Mouse (Mus musculus) embryonic facial prominence, embryonic 12.5 days (tissue): ENCODE measurements at regions not wholly inside any gene's neighbourhood (a gene's known extent, or its start where the extent isn't known, plus 50 kb on each side); places are given as distances from the start of the nearest gene placed in this dataset.

Experiments used
- ATAC-seq: fragments of 200-750 bp; cut with Nextera tagmentation; 2 replicates; pipeline ENCODE4 v1.8.0; 2017; ENCODE audit not compliant: insufficient number of reproducible peaks, insufficient read depth, low FRiP score, low TSS enrichment
- H3K27ac ChIP-seq: fragments of 300-500 bp; sonication (generic); 2 replicates; pipeline ENCODE4 v1.5.1; 2016; ENCODE audit warnings: mild to moderate bottlenecking
- H3K27me3 ChIP-seq: fragments of 300-500 bp; sonication (generic); 2 replicates; pipeline ENCODE4 v1.6.1; 2016; ENCODE audit warnings: mild to moderate bottlenecking, moderate library complexity
- H3K36me3 ChIP-seq: fragments of 300-500 bp; sonication (generic); 2 replicates; pipeline ENCODE4 v1.6.1; 2016; ENCODE audit warnings: mild to moderate bottlenecking
- H3K4me1 ChIP-seq: fragments of 300-500 bp; sonication (generic); 2 replicates; pipeline ENCODE4 v1.6.1; 2016
- H3K4me2 ChIP-seq: fragments of 300-500 bp; sonication (generic); replicated peaks from 2 replicates; pipeline ENCODE4 v1.6.1; 2016; ENCODE audit warnings: mild to moderate bottlenecking, moderate library complexity
- H3K4me3 ChIP-seq: fragments of 300-500 bp; sonication (generic); 2 replicates; pipeline ENCODE4 v1.5.1; 2016; ENCODE audit warnings: mild to moderate bottlenecking
- H3K9ac ChIP-seq: fragments of 300-500 bp; sonication (generic); 2 replicates; pipeline ENCODE4 v1.6.1; 2016; ENCODE audit warnings: mild to moderate bottlenecking, moderate library complexity
- H3K9me3 ChIP-seq: fragments of 300-500 bp; sonication (generic); 2 replicates; pipeline ENCODE4 v1.6.1; 2016; ENCODE audit warnings: mild to moderate bottlenecking, moderate library complexity
- WGBS: fragments of 180-500 bp; shearing (Covaris S2); methylation state at CpG from one replicate; pipeline ENCODE4 v1.1.7; 2016; 5-methylcytosine and 5-hydroxymethylcytosine counted together

- H3K4me2 ChIP-seq, result no peak overlapping the region
- H3K4me3 ChIP-seq, result no peak overlapping the region
- H3K9ac ChIP-seq, result no peak overlapping the region
- H3K27ac ChIP-seq, result no peak overlapping the region
- H3K36me3 ChIP-seq, result no peaks in the 10 kb centered on the region
- no peak for ATAC-seq
- 0 out of 2 replicates have a peak, but pooled peaks cover 3% of the 10 kb centered on the region for H3K4me1 ChIP-seq
- no peaks in the 10 kb centered on the region for H3K9me3 ChIP-seq
- no peaks in the 10 kb centered on the region for H3K27me3 ChIP-seq
- WGBS, result 82% methylated on average over 17 of the region's 17 CpGs
Measured at GRCm38 (mm10) chr6:140192526-140192925, 151.3 kb upstream of the Plcz1 start.

GRCm38 (mm10) chr6:140191341-140191740 is 150.1 kb upstream of the Plcz1 start:
- H3K36me3 ChIP-seq, result no peaks in the 10 kb centered on the region
- no peaks in the 10 kb centered on the region for H3K27me3 ChIP-seq
- no peak overlapping the region for H3K4me2 ChIP-seq
- H3K4me3 ChIP-seq, result no peak overlapping the region
- WGBS, result 78% methylated on average over 4 of the region's 4 CpGs
- H3K9ac ChIP-seq, result no peak overlapping the region
- no peak for ATAC-seq
- no peaks in the 10 kb centered on the region for H3K9me3 ChIP-seq
- H3K4me1 ChIP-seq, result 0 out of 2 replicates have a peak, but pooled peaks cover 3% of the 10 kb centered on the region
- no peak overlapping the region for H3K27ac ChIP-seq

- Histone ChIP-seq H3K4me1 (0 out of 2 replicates have a peak, but pooled peaks cover 3% of the 10 kb centered on the region), H3K4me2 (no peak overlapping the region), H3K27ac (no peak overlapping the region), H3K27me3 (no peaks in the 10 kb centered on the region), H3K9ac (no peak overlapping the region), H3K4me3 (no peak overlapping the region), H3K36me3 (no peaks in the 10 kb centered on the region), H3K9me3 (no peaks in the 10 kb centered on the region)
- WGBS, result 81% methylated on average over 9 of the region's 9 CpGs
- no peak for ATAC-seq
Measured at GRCm38 (mm10) chr6:140189601-140190000, 148.3 kb upstream of the Plcz1 start.

- H3K27ac ChIP-seq, result no peak overlapping the region
- H3K27me3 ChIP-seq, result no peaks in the 10 kb centered on the region
- no peaks in the 10 kb centered on the region for H3K4me1 ChIP-seq
- ATAC-seq, result no peak
- WGBS, result 87% methylated on average over 3 of the region's 3 CpGs
- no peak overlapping the region for H3K4me2 ChIP-seq
- H3K36me3 ChIP-seq, result no peaks in the 10 kb centered on the region
- H3K9me3 ChIP-seq, result no peaks in the 10 kb centered on the region
- H3K9ac ChIP-seq, result no peak overlapping the region
- H3K4me3 ChIP-seq, result no peak overlapping the region
Measured at GRCm38 (mm10) chr6:140187733-140188132, 146.5 kb upstream of the Plcz1 start.

- Histone ChIP-seq H3K9ac (no peak overlapping the region), H3K4me1 (no peaks in the 10 kb centered on the region), H3K36me3 (no peaks in the 10 kb centered on the region), H3K27me3 (no peaks in the 10 kb centered on the region), H3K27ac (no peak overlapping the region), H3K4me2 (no peak overlapping the region), H3K9me3 (no peaks in the 10 kb centered on the region), H3K4me3 (no peak overlapping the region)
- ATAC-seq, result no peak
- 84% methylated on average over 6 of the region's 6 CpGs for WGBS
Measured at GRCm38 (mm10) chr6:140187106-140187505, 145.8 kb upstream of the Plcz1 start.

- WGBS, result 78% methylated on average over 4 of the region's 4 CpGs
- no peak overlapping the region for H3K9ac ChIP-seq
- no peak overlapping the region for H3K4me2 ChIP-seq
- no peak for ATAC-seq
- no peak overlapping the region for H3K27ac ChIP-seq
- no peaks in the 10 kb centered on the region for H3K27me3 ChIP-seq
- no peaks in the 10 kb centered on the region for H3K36me3 ChIP-seq
- H3K4me3 ChIP-seq, result no peak overlapping the region
- 0 out of 2 replicates have a peak, but pooled peaks cover 3% of the 10 kb centered on the region for H3K4me1 ChIP-seq
- H3K9me3 ChIP-seq, result no peaks in the 10 kb centered on the region
Measured at GRCm38 (mm10) chr6:140179999-140180398, 138.7 kb upstream of the Plcz1 start.

GRCm38 (mm10) chr6:140178425-140179193 is 137.4 kb upstream of the Plcz1 start:
- no peaks in the 10 kb centered on the region for H3K36me3 ChIP-seq
- no peak overlapping the region for H3K9ac ChIP-seq
- H3K27me3 ChIP-seq, result no peaks in the 10 kb centered on the region
- H3K4me3 ChIP-seq, result no peak overlapping the region
- no peak overlapping the region for H3K4me2 ChIP-seq
- no peak overlapping the region for H3K27ac ChIP-seq
- no peak for ATAC-seq
- WGBS, result 84% methylated on average over 12 of the region's 12 CpGs
- no peaks in the 10 kb centered on the region for H3K9me3 ChIP-seq
- H3K4me1 ChIP-seq, result 0 out of 2 replicates have a peak, but pooled peaks cover 3% of the 10 kb centered on the region

- Histone ChIP-seq H3K4me2 (no peak overlapping the region), H3K27me3 (no peaks in the 10 kb centered on the region), H3K4me1 (no peaks in the 10 kb centered on the region), H3K4me3 (no peak overlapping the region), H3K27ac (no peak overlapping the region), H3K36me3 (no peaks in the 10 kb centered on the region), H3K9me3 (no peaks in the 10 kb centered on the region), H3K9ac (no peak overlapping the region)
- ATAC-seq, result no peak
- WGBS, result 91% methylated on average over 9 of the region's 9 CpGs
Measured at GRCm38 (mm10) chr6:140172716-140173115, 131.5 kb upstream of the Plcz1 start.

- WGBS, result 93% methylated on average over 3 of the region's 3 CpGs
Measured at GRCm38 (mm10) chr6:140169836-140170235, 128.6 kb upstream of the Plcz1 start.

GRCm38 (mm10) chr6:140167182-140167581 is 125.9 kb upstream of the Plcz1 start:
- H3K36me3 ChIP-seq, result no peaks in the 10 kb centered on the region
- ATAC-seq, result no peak
- no peaks in the 10 kb centered on the region for H3K9me3 ChIP-seq
- no peak overlapping the region for H3K4me2 ChIP-seq
- H3K9ac ChIP-seq, result no peak overlapping the region
- no peaks in the 10 kb centered on the region for H3K4me1 ChIP-seq
- no peaks in the 10 kb centered on the region for H3K27me3 ChIP-seq
- no peak overlapping the region for H3K4me3 ChIP-seq
- WGBS, result 75% methylated on average over 4 of the region's 4 CpGs
- no peak overlapping the region for H3K27ac ChIP-seq

More at GRCm38 (mm10) chr6:140169836-140170235, 128.6 kb upstream of the Plcz1 start:
- no peaks in the 10 kb centered on the region for H3K27me3 ChIP-seq
- H3K9me3 ChIP-seq, result no peaks in the 10 kb centered on the region
- no peak overlapping the region for H3K4me3 ChIP-seq
- H3K4me1 ChIP-seq, result no peaks in the 10 kb centered on the region
- no peak overlapping the region for H3K9ac ChIP-seq
- H3K27ac ChIP-seq, result no peak overlapping the region
- no peak for ATAC-seq
- no peaks in the 10 kb centered on the region for H3K36me3 ChIP-seq
- no peak overlapping the region for H3K4me2 ChIP-seq

- no peak for ATAC-seq
- H3K9ac ChIP-seq, result no peak overlapping the region
- H3K9me3 ChIP-seq, result no peaks in the 10 kb centered on the region
- H3K4me1 ChIP-seq, result no peaks in the 10 kb centered on the region
- H3K4me3 ChIP-seq, result no peak overlapping the region
- 83% methylated on average over 5 of the region's 5 CpGs for WGBS
- no peaks in the 10 kb centered on the region for H3K27me3 ChIP-seq
- no peak overlapping the region for H3K27ac ChIP-seq
- H3K4me2 ChIP-seq, result no peak overlapping the region
- no peaks in the 10 kb centered on the region for H3K36me3 ChIP-seq
Measured at GRCm38 (mm10) chr6:140162729-140163128, 121.5 kb upstream of the Plcz1 start.

GRCm38 (mm10) chr6:140161482-140161881 is 120.2 kb upstream of the Plcz1 start:
- peak overlapping the region; percentile 57; the same call in 1 of the 2 replicates for H3K27ac ChIP-seq
- H3K27me3 ChIP-seq, result no peaks in the 10 kb centered on the region
- ATAC-seq, result no peak
- WGBS, result 66% methylated on average over 4 of the region's 4 CpGs
- no peaks in the 10 kb centered on the region for H3K4me1 ChIP-seq
- H3K9me3 ChIP-seq, result no peaks in the 10 kb centered on the region
- no peak overlapping the region for H3K4me2 ChIP-seq
- no peak overlapping the region for H3K4me3 ChIP-seq
- H3K9ac ChIP-seq, result no peak overlapping the region
- no peaks in the 10 kb centered on the region for H3K36me3 ChIP-seq
